Mouse (Mus musculus) cortical plate, adult 2 months (tissue): Measurements from ENCODE around the gene Git2.

Source experiments
- CTCF ChIP-seq: fragments of 200-500 bp; IDR thresholded peaks from 2 replicates; pipeline ENCODE4 v1.5.1; 2011; ENCODE audit warnings: mild to moderate bottlenecking, control low read depth, low read length; ENCODE audit not compliant: insufficient read depth; ENCODE audit errors: extremely low read depth
- POLR2A ChIP-seq: fragments of 200-500 bp; IDR thresholded peaks from 2 replicates; pipeline ENCODE4 v1.6.1; 2011; ENCODE audit warnings: mild to moderate bottlenecking, low read length, control low read depth; ENCODE audit not compliant: insufficient read depth; ENCODE audit errors: extremely low read depth

- TF ChIP-seq CTCF (no peak), POLR2A (no peak)
Measured at GRCm38 (mm10) chr5:114783405-114784163, 8.3 kb upstream of the Git2 start.
